Mouse (Mus musculus) ES-Bruce4 (cell line): ENCODE results near the gene Lmln.

Experiments used
- CTCF ChIP-seq: IDR thresholded peaks from one replicate; pipeline ENCODE4 v1.8.1; 2011; ENCODE audit warnings: low read depth, low read length
- POLR2A ChIP-seq: IDR thresholded peaks from one replicate; pipeline ENCODE4 v1.8.1; 2011; ENCODE audit warnings: low read length; ENCODE audit not compliant: insufficient read depth

DNA sequence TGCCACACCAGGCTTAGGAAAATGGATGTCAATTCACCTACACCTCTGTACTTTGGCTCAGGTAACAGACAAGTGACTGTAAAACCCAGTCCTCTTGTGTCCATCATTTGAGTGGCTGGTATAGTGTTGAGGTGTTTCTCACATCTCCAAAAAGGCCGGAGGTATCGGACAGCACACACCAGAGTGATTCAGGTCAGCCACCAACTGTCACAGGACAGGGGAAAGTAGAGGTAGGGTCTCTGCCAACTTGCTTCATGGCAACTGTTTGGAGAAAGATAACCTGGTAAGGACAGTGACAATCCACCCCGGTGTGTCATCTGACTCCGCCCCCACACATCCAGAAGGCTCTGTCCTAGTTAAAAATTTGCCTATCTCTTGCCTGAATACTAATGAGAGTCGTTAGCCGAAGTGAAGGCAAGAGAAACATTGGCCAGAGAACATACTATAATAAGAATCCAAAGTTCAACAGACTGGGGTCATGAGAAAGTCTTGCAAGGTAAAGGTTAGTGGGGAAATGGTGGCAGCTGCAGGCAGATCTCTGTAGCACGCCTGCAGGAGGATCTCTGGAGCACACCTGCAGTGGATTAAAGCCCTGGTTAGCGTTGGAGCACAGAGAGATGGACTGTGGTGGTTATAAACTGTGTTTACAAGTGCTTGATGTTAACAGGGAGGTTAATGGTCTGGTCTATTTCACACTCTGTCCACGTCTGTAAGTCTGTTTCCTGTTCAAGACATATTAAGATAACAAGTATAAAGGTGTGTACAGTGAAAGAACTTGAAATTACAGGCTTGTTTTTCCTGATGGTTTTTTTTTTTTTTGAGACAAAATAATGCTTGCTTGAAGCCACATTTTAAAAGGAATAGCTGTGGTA lies 108.6 kb downstream of the Lmln start:
- TF ChIP-seq CTCF (no peak), POLR2A (no peak)
